Mouse (Mus musculus) forebrain, postnatal 0 days (tissue): ENCODE results near the gene Nr1h2. TPM values are rescaled to one million over a fixed set of nuclear protein-coding genes. Genes with fewer than 3 reads are reported as not detected.

Source experiments
- ATAC-seq: fragments of 200-750 bp; cut with Nextera tagmentation; 2 replicates; pipeline ENCODE4 v1.8.0; 2017; ENCODE audit warnings: mild to moderate bottlenecking, moderate library complexity
- DNase-seq: peaks from one replicate; pipeline ENCODE4 v3.0.0-alpha.2; 2015
- H3K27ac ChIP-seq: fragments of 300-500 bp; sonication (generic); 2 replicates; pipeline ENCODE4 v1.5.1; 2014; ENCODE audit warnings: low read depth, mild to moderate bottlenecking, antibody characterized with exemption, low read length, moderate library complexity, mixed read lengths
- H3K27me3 ChIP-seq: fragments of 300-500 bp; sonication (generic); 2 replicates; pipeline ENCODE4 v1.6.1; 2014; ENCODE audit warnings: mild to moderate bottlenecking, low read length, mixed read lengths; ENCODE audit not compliant: insufficient read depth
- H3K36me3 ChIP-seq: fragments of 300-500 bp; sonication (generic); 2 replicates; pipeline ENCODE4 v1.6.1; 2014; ENCODE audit warnings: mild to moderate bottlenecking, moderate library complexity; ENCODE audit not compliant: insufficient read depth
- H3K4me1 ChIP-seq: fragments of 300-500 bp; sonication (generic); 2 replicates; pipeline ENCODE4 v1.6.1; 2014; ENCODE audit warnings: antibody characterized with exemption; ENCODE audit not compliant: insufficient read depth
- H3K4me2 ChIP-seq: fragments of 300-500 bp; sonication (generic); 2 replicates; pipeline ENCODE4 v1.6.1; 2014; ENCODE audit warnings: low read depth, mild to moderate bottlenecking, moderate library complexity
- H3K4me3 ChIP-seq: fragments of 300-500 bp; sonication (generic); 2 replicates; pipeline ENCODE4 v1.5.1; 2014; ENCODE audit warnings: low read depth, low read length, mixed read lengths
- H3K9ac ChIP-seq: fragments of 300-500 bp; sonication (generic); 2 replicates; pipeline ENCODE4 v1.6.1; 2014; ENCODE audit warnings: mild to moderate bottlenecking
- H3K9me3 ChIP-seq: fragments of 300-500 bp; sonication (generic); 2 replicates; pipeline ENCODE4 v1.6.1; 2016; ENCODE audit warnings: low read length
- CTCF ChIP-seq: sonication (generic); IDR thresholded peaks from 2 replicates; pipeline ENCODE4 v1.5.1; 2016; ENCODE audit warnings: antibody characterized with exemption, control low read depth, low read depth
- WGBS: fragments of 180-500 bp; shearing (Covaris S2); extraction: QIAGEN DNeasy Blood & Tissue Kit; methylation state at CpG from one replicate; pipeline ENCODE4 v1.1.7; 2014; 5-methylcytosine and 5-hydroxymethylcytosine counted together
- polyA plus RNA-seq: library from polyadenylated mRNA; unstranded; fragments of >200 nt; fragmentation: Nextera tagmentation; extraction: Ambion mirVana; gene quantifications from 2 replicates; pipeline ENCODE4 v1.2.1, GENCODE M21; 2015
- total RNA-seq: library from RNA; depleted of rRNA; stranded (reverse); fragments of >200 nt; gene quantifications from 2 replicates; pipeline ENCODE4 v1.2.3, GENCODE M21; 2014

Gene Nr1h2
- total and polyA plus RNA-seq, 2 experiments from 2014 or later, result 44.1 to 51.1 TPM

- H3K4me2 ChIP-seq, result peak overlapping the region; percentile 97
- H3K36me3 ChIP-seq, result 0 out of 2 replicates have a peak, but pooled peaks cover 3% of the 10 kb centered on the region
- H3K27ac ChIP-seq, result no peak overlapping the region
- peak overlapping the region; percentile 39 for H3K9ac ChIP-seq
- no peak for DNase-seq
- TF ChIP-seq CTCF, result peak; percentile 10; the same call in 1 of the 2 replicates
- H3K4me1 ChIP-seq, result peaks cover 37% of the 10 kb centered on the region; the same call in 1 of the 2 replicates
- no peaks in the 10 kb centered on the region for H3K9me3 ChIP-seq
- H3K4me3 ChIP-seq, result peak overlapping the region; percentile 47
- ATAC-seq, result no peak
- WGBS, result under 1% methylated on average over 55 of the region's 60 CpGs
- peaks cover 17% of the 10 kb centered on the region for H3K27me3 ChIP-seq
Measured at GRCm38 (mm10) chr7:44591348-44592116, 37.8 kb upstream of the Nr1h2 start.

DNA sequence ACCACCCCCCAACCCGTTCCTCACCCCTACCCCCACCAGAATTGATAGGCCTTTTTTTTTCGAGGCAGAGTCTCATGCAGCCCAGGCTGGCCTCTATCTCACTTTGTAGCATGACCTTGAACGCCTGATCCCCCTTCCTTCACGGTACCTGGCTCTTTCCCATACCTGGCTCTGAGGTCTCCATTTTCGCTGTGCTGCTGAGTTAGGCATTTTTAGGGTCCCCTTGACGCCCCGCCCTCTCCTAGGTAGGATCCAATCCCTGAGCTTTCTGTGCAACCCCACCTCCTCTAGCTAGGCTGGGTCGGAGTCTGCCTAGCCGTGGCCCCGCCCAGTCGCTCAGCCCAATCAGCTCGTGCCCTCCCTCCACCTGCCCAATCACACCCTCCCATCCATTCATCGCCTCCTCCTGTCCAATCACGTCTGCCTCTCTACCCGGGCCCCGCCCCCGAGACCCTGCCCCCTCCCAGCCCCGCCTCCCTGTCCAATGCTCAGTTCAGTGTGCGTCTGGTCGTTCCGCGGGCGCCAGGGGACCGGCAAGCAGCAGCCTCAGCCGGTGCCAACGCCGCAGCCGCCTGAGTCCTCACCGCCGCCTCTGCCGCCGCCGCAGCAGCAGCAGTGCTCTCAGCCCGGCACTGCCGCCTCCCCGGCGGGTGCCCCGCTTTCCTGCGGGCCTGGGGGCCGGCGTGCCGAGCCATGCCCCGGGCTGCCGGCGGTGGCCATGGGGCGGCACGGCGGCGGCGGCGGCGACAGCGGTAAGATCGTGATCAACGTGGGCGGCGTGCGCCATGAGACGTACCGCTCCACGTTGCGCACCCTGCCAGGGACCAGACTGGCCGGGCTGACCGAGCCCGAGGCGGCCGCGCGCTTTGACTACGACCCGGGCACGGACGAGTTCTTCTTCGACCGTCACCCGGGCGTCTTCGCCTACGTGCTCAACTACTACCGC lies 36.9 kb upstream of the Nr1h2 start, which contains the start of gene Kcnc3:
Gene Kcnc3 (plus strand): TSS at position 263 of the 946 bp plus-strand sequence.
- peak; percentile 93 for ATAC-seq
- Histone ChIP-seq H3K27me3 (peaks cover 17% of the 10 kb centered on the region), H3K36me3 (0 out of 2 replicates have a peak, but pooled peaks cover 3% of the 10 kb centered on the region), H3K27ac (peak within 1 kb of the TSS; percentile 73), H3K4me1 (peaks cover 37% of the 10 kb centered on the region; the same call in 1 of the 2 replicates), H3K9me3 (no peaks in the 10 kb centered on the region), H3K9ac (peak within 1 kb of the TSS; percentile 53), H3K4me3 (peak within 1 kb of the TSS; percentile 47), H3K4me2 (peak within 1 kb of the TSS; percentile 97)
- TF ChIP-seq CTCF, result no peak
- WGBS, result under 1% methylated on average over 74 of the region's 80 CpGs
- DNase-seq, result peak; percentile 96

- peak; percentile 2; the same call in 1 of the 2 replicates for ATAC-seq
- peak overlapping the region; percentile 18; the same call in 1 of the 2 replicates for H3K9ac ChIP-seq
- H3K4me1 ChIP-seq, result peaks cover 37% of the 10 kb centered on the region; the same call in 1 of the 2 replicates
Measured at GRCm38 (mm10) chr7:44589946-44590345, 36.2 kb upstream of the Nr1h2 start.

GRCm38 (mm10) chr7:44589149-44589548 lies 35.4 kb upstream of the Nr1h2 start:
- WGBS, result 1% methylated on average over 28 of the region's 33 CpGs
- DNase-seq, result peak; percentile 81
- H3K9me3 ChIP-seq, result no peaks in the 10 kb centered on the region
- H3K27ac ChIP-seq, result peak overlapping the region; percentile 57
- peak overlapping the region; percentile 47 for H3K4me3 ChIP-seq
- H3K9ac ChIP-seq, result peak overlapping the region; percentile 53
- peaks cover 30% of the 10 kb centered on the region; the same call in 1 of the 2 replicates for H3K4me1 ChIP-seq
- peak; percentile 10; the same call in 1 of the 2 replicates for ATAC-seq
- no peaks in the 10 kb centered on the region for H3K36me3 ChIP-seq
- H3K4me2 ChIP-seq, result peak overlapping the region; percentile 97
- peak; percentile 32 for TF ChIP-seq CTCF
- peaks cover 17% of the 10 kb centered on the region for H3K27me3 ChIP-seq

More at GRCm38 (mm10) chr7:44589946-44590345, 36.2 kb upstream of the Nr1h2 start:
- Histone ChIP-seq H3K4me2 (peak overlapping the region; percentile 97), H3K27me3 (peaks cover 17% of the 10 kb centered on the region), H3K36me3 (no peaks in the 10 kb centered on the region), H3K9me3 (no peaks in the 10 kb centered on the region), H3K4me3 (peak overlapping the region; percentile 47), H3K27ac (peak overlapping the region; percentile 50)
- 3% methylated on average over 13 of the region's 13 CpGs for WGBS
- no peak for TF ChIP-seq CTCF
- DNase-seq, result peak; percentile 54

- H3K27ac ChIP-seq, result no peak overlapping the region
Measured at GRCm38 (mm10) chr7:44588338-44588737, 34.6 kb upstream of the Nr1h2 start.

GRCm38 (mm10) chr7:44587676-44588075 lies 33.9 kb upstream of the Nr1h2 start:
- peak overlapping the region; percentile 97 for H3K4me2 ChIP-seq
- H3K36me3 ChIP-seq, result no peaks in the 10 kb centered on the region
- peaks cover 18% of the 10 kb centered on the region; the same call in 1 of the 2 replicates for H3K4me1 ChIP-seq
- ATAC-seq, result no peak
- H3K27ac ChIP-seq, result no peak overlapping the region
- DNase-seq, result peak; percentile 5
- 27% methylated on average over 6 of the region's 6 CpGs for WGBS
- no peaks in the 10 kb centered on the region for H3K9me3 ChIP-seq
- TF ChIP-seq CTCF, result no peak
- peaks cover 11% of the 10 kb centered on the region for H3K27me3 ChIP-seq
- peak overlapping the region; percentile 57; the same call in 1 of the 2 replicates for H3K9ac ChIP-seq
- H3K4me3 ChIP-seq, result peak overlapping the region; percentile 50

More at GRCm38 (mm10) chr7:44588338-44588737, 34.6 kb upstream of the Nr1h2 start:
- Histone ChIP-seq H3K4me2 (peak overlapping the region; percentile 97), H3K9ac (peak overlapping the region; percentile 53), H3K9me3 (no peaks in the 10 kb centered on the region), H3K27me3 (peaks cover 17% of the 10 kb centered on the region), H3K4me1 (peaks cover 25% of the 10 kb centered on the region; the same call in 1 of the 2 replicates), H3K36me3 (no peaks in the 10 kb centered on the region), H3K4me3 (peak overlapping the region; percentile 47)
- WGBS, result 8% methylated on average over 12 of the region's 12 CpGs
- DNase-seq (no peak), ATAC-seq (no peak)
- TF ChIP-seq CTCF, result no peak
